8 mouse cellular contexts compared by ENCODE assay signal in the genomic region with DNA sequence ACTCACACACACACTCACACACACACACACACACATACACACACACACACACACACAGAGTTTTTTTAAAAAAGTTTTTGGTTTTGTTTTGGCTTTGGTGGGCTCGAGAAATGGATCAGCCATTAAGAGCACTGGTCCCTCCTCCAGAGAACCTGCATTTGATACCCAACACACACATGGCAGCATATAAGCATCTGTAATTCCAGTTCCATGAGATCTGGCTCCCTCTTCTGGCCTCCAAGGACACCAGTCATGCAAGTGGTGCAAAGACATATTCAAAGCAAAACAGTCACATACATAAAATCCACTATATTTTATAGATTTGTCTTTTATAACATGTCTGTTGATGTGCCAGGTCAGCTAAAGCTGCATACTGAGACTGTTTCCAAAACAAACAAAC. TPM values are rescaled to one million over a fixed set of nuclear protein-coding genes. Genes with fewer than 3 reads are reported as not detected.
DNase-seq lines count a peak whose midpoint lies in the region; TF ChIP-seq lines count a peak whose summit lies in the region.
"Had no signal": no experiment of that assay in that cellular context is flagged by ENCODE, and none has a peak within 500 bp of the region (broad histone marks: within the 10 kb centered on the region; RNA-seq: fewer than 3 reads in every experiment).

No protein-coding gene starts in this region.

- H3K4me1 ChIP-seq in cortical plate, adult 2 months (ENCODE audit: control insufficient read depth, insufficient read depth, low read length), result peaks cover 3% of the 10 kb centered on the region
- H3K4me1 ChIP-seq: liver, embryonic 15.5 days had no signal

- peak; percentile 81 for TF ChIP-seq CTCF in layer of hippocampus, adult 2 months (conservative IDR thresholded peaks at IDR 0.05)
- peak; percentile 75 for TF ChIP-seq CTCF in cortical plate, adult 2 months (IDR thresholded peaks at IDR 0.05; ENCODE audit: extremely low read depth, insufficient read depth, low read length)

- no peak overlapping the region for H3K4me3 ChIP-seq in layer of hippocampus, adult 2 months
- no peak overlapping the region for H3K4me3 ChIP-seq in cortical plate, adult 2 months (ENCODE audit: insufficient read depth, low read length)
- H3K4me3 ChIP-seq: liver, embryonic 15.5 days had no signal

- no peak for TF ChIP-seq POLR2A in cortical plate, adult 2 months (IDR thresholded peaks at IDR 0.05; ENCODE audit: extremely low read depth, insufficient read depth, low read length)

- peak in 1 of 2 experiments; percentile 39 for DNase-seq in layer of hippocampus, adult 2 months (ENCODE audit: low spot score in 2 of 2)
- DNase-seq in layer of hippocampus, adult 8-10 months (ENCODE audit: low spot score in 2 of 2), result no peak
- DNase-seq in MEL-GATA-1-ER (ENCODE audit: extremely low read depth, low read depth), result peak; percentile 23
- DNase-seq in mesoderm, embryonic 11.5 days (ENCODE audit: low read depth, low spot score), result peak; percentile 61
- no peak for DNase-seq in layer of hippocampus, adult 9-11 months
- DNase-seq in testis, postnatal 10 days (ENCODE audit: low spot score), result no peak

- no peak overlapping the region for H3K27ac ChIP-seq in layer of hippocampus, adult 2 months
- no peak overlapping the region for H3K27ac ChIP-seq in cortical plate, adult 2 months (ENCODE audit: insufficient read depth, low read length)
- H3K27ac ChIP-seq: liver, embryonic 15.5 days had no signal

RNA-seq across cellular contexts. Expression of a gene that starts 58.8 kb away (rescaled TPM):
- 10 to 100 TPM; 74.7 to 75.4 TPM for total RNA-seq in layer of hippocampus, adult 2 months (2021)
- total RNA-seq in layer of hippocampus, adult 8-10 months (2022), result 10 to 100 TPM; 60.9 to 78.0 (median 70.8) TPM
- polyA plus RNA-seq in cortical plate, adult 2 months (2012; rRNA removed), result 49.4 and 51.2 TPM in 2 replicates

Comparison
In these comparisons a context has a peak if more than half of its experiments do, and no peak if none do; other contexts are left out.
1. DNase-seq: peak in MEL-GATA-1-ER (single experiment) and mesoderm, embryonic 11.5 days (single experiment); none in layer of hippocampus, adult 8-10 months (0 of 2), layer of hippocampus, adult 9-11 months (single experiment) and testis, postnatal 10 days (single experiment).